Mouse (Mus musculus): ENCODE data around the gene Syt5.

Syt5 gene

DNA sequence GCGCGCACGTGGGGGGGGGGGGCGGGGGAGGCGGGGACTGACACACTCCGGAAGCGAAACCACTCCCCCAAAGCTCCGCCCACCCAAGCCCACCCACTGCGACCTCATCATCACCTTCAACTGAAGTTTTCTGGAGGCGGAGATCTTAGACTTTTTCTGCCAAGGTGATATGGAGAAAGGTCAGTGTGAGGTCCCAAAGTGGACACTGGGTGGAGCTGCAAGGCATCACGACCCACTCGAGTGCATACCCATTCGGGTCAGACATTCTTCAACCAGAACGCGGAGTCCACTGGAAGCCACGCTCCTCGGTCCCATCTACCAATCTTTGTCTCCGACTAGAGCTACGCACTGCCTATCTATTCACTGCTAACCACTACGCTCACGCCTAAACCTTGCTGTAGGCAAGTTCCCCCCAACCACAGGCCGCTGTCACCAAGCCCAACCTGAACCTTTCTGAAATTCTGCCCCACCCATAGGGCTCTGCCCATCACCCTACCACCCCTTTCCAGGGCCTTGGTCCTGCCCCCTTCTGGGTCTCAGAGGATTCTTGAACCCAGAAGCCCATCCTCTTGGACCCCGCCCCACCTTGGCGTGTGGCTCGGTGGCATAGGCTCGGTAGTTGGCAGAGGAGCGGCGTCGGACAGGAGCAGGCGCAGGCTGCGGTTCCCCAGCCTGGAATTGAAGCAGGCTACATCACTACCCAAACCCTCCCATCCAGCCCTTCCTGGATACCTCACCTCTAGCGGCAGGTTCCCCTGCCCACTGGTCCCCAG is 25.9 kb downstream of the Syt5 start:
- DNase-seq: no peak

GRCm38 (mm10) chr7:4518487-4518886 is 28.9 kb downstream of the Syt5 start:
- no peak for DNase-seq

DNA sequence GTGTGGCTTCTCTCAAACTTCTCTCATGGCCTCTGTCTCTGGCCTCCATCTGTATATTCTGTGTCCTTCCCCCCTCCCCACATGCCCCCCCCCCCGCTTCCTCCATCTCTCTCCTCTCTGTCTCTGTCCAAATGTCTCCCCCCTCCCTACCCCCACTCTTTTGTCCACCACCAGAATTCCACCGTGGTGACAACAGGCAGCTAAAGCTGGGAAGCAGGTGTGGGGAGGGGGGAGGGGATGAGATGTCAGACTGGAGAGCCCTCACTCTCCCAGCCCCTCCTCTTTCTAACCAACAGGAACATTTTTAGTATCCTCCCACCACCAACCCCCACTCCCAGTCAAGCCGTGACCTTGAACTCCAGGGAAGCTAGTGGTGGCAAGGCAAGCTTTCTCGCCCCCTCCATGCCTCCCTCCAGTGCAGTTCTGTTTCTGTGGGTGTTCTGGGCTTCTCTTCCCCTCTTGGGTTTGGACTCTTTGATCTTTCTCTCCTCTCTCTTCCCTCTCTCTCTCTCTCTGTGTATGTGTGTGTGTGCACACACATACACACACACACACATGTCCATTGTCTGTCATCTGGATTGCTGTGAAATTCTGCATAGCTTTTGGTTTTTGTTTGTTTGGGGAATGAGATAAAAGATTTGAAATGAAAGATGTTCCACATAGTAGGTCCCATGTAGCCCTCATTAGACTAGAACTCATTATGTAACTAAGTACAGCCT is 30.9 kb downstream of the Syt5 start, which contains the start of gene Tnnt1:
TSS of gene Tnnt1 (minus strand) at position 51 of the 719 bp plus-strand sequence.
- peak; percentile 66 for DNase-seq

DNA sequence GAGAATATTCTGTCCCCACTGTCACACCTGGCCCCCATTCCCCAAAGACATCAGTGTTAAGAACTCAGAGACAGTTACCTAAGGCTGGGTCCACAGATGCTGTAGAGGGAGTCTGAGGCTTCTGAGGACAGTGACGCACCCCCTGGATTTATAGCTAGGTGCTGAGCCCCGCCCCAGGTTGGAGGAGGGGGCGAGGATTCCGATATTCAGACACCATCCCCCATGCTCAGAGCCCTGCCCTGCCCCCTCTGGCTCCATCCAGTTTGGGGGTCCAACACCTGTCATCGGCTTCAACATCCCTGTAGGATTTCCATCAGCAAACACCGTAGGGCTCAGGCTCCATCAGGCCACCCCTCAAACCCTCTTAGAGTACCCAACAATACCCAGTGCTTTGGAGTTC is 31.5 kb downstream of the Syt5 start:
- no peak for DNase-seq

GRCm38 (mm10) chr7:4513829-4514712 is 33.3 kb downstream of the Syt5 start:
- DNase-seq: no peak

DNA sequence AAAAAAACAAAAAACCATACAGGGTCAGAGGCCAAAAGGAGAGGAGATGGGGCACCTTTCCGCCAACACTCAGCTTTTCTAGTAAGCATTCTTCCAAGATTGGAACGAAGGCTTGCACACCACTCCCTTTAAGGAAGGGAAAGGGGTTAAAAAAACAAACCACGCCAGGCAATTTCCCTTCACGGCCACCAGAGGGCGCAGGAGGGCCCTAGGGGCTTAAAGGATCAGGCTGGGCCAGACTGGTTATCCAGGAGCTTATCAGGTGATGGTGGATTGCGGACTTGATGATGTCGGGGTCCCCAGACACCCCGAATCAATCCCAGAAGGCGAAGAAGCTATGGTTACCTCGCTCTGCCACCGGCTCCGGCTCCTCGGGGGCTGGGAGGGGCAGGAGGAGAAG is 34.1 kb downstream of the Syt5 start:
- DNase-seq: peak; percentile 75

DNA sequence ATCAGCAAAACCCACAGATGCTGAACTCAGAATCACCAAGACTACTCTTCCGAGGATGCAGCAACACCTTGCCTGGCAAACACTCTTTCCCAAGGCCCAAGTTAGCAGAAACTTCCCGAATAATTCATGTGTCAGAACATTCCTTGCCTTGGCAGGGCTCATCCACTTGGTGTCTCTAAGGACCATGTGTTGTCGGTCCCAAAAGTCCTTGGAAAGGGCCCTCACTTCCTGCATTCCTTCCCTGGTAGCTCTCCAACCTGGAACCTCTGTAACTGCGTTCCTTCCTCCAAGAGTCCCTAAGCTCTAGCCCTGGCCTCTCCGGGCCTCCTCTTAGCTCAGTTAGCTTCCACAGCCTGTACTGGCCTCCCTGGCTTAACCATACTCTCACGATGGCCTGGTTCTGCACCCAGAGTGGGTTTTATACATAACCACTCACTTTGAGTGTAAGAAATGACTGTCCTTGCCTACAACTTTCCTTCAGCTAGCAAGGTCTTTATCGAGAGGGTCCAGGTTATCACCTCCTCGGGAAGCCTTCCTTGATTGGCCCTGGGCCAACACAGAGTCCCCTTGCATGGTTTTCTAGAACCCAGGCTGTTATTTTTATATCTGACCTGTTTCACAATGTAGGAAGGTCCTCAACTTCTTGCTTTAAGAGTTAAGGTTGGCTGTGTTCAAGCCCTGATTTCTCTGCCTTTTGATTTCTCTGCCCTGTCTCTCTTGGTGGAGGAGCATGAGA is 35.7 kb downstream of the Syt5 start:
- no peak for DNase-seq

DNA sequence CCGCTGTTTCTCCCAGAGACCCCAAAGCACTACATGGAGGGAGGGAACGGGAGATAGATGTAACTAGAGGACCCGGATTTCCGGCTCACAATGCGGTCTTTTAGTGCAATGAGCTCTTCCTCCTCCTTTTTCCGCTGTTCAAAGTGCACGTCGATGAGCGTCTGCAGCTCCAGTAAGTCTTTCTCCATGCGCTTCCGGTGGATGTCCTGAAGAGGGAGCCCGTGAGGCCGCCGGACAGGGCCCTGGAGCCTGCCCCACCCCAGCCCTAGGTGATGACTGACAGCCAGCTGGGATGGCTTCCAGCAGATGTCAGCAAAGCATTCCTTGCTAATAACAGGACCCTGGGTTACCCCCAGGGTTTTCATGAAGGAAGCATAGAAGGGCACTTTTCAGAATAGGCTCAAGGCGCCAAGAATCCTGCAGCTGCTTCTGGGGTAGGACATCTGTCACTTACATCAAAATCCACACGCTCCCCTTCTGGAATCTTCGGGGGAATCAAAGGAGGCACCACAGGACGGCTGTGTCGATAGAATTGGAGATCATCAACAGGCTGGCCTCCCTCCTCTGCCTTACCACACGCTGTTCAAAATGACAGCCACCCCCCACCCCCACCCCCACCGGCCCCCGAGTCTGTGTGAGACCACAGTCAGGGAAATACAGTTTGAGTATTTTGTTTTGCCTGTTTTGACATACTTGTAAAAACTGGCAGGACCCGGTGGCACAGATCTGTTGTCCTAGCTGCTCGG is 37.3 kb downstream of the Syt5 start:
- peak; percentile 92 for DNase-seq

GRCm38 (mm10) chr7:4508739-4509116 is 38.6 kb downstream of the Syt5 start:
- DNase-seq: no peak

DNA sequence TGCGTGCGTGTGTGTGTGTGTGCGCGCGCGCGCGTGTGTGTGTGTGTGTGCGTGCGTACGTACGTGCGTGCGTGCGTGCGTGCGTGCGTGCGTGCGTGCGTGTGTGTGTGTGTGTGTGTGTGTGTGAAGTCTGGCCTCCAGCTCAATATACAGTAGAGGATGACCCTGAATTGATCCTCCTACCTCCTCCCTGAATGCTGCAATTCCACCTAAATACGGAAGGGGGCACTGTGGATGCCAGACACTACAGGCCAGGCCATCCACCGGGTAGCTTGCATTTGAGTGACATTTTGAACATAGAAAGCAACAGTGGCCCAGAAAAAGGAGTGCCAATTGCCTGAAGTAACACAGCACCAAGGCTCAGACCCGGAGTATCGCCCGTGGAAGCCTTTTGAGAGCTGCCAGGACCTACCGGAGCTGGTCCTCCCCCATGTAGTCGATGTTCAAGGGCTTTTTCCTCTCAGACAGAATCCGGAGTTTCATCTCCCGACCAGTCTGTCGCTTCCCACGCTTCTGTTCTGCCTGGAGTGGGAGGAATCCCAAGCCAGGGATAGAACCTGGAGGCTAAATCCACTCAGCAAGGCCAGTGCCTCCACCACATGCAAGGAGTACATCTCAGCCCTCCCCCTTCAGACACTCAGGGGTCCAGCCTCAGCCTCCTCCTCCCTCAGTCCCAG is 39.1 kb downstream of the Syt5 start:
- DNase-seq: no peak

DNA sequence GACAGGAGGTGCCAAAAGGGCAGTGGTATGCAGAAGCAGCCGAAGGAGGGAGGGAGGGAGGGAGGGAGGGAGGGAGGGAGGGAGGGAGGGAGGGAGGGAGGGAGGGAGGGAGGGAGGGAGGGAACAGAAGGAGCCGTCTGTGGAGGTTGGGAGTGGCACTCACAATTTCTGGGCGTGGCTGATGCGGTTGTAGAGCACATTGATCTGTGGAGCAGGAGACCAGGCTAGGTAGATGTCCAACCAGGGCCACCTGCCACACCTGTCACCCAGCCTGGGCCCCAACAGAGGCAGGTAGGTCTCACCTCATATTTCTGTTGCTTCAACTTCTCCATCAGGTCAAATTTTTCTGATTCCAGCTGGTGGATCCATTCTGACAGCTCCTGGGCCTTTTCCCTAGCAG is 40.1 kb downstream of the Syt5 start:
- no peak for DNase-seq

- no peak for DNase-seq
These were observed 42.5 kb downstream of the Syt5 start for GRCm38 (mm10) chr7:4504646-4505435.

GRCm38 (mm10) chr7:4503858-4504257 is 43.5 kb downstream of the Syt5 start:
- no peak for DNase-seq

DNA sequence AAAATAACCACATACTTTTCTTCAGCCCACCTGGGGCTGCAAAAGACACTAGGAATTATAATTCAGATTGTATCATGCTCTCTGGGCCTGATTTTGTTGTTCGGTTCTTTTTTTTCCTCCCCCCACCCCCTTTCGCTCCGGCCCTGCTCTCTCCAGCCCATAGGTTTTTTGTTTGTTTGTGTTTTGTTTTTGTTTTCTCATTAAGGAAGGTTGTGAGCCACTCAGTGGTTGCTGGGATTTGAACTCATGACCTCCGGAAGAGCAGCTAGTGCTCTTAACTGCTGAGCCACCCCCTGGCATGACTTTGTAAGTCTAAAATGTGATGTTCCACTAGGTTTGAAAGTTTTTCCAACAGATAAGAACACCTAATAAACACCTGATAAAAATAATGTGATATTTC is 44.2 kb downstream of the Syt5 start:
- DNase-seq: no peak

GRCm38 (mm10) chr7:4502421-4503090 is 44.8 kb downstream of the Syt5 start:
- peak; percentile 76 for DNase-seq

- DNase-seq: peak; percentile 96
These were observed 45.6 kb downstream of the Syt5 start, which contains the start of gene Ppp1r12c for GRCm38 (mm10) chr7:4501558-4502397. Gene Ppp1r12c, minus strand, starts transcription at chr7:4501680.

DNA sequence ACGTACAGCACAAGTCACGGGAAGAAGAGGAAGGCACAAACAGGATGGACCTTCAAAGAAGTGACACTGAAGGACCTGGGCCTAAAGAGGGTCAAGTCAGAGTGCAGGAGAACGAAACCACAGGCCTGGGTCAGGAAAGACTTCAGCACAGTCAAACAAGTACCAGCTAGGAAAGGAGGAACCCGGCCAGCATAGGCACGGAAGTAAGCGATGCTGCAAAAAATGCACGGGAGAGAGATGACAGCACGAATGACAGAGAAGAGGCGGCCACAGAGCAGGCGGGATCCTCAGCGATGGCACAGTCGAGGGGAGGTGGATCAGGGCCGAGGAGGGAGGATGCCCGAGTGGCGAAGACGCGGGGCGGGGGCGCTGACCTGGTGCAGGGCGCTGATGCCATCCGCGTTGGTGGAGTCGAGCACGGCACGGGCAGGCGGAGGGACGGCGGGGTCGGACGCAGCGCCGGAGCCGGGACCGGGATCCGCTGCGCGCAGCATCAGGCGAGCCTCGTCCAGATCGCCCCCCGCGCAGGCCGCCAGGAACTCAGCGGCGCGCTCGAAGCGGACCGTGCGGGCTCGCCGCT is 46.4 kb downstream of the Syt5 start:
- DNase-seq: peak; percentile 52

GRCm38 (mm10) chr7:4499034-4499433 is 48.3 kb downstream of the Syt5 start:
- no peak for DNase-seq
